ENCODE assay signal across 8 mouse cellular contexts in genomic region chr11:75168590-75169361, GRCm38 (mm10). TPM values are rescaled to one million over a fixed set of nuclear protein-coding genes. Genes with fewer than 3 reads are reported as not detected.
DNase-seq lines count a peak whose midpoint lies in the region; ATAC-seq and TF ChIP-seq lines count a peak whose summit lies in the region.

No protein-coding gene starts in this region.

- no peak overlapping the region; the same call in 1 of the 2 replicates for H3K27ac ChIP-seq in hindbrain, postnatal 0 days
- H3K27ac ChIP-seq in limb, embryonic 10.5 days = peak overlapping the region; percentile 80
- H3K27ac ChIP-seq in midbrain, embryonic 11.5 days (ENCODE audit: low read depth, low read length) = no peak overlapping the region

- H3K4me1 ChIP-seq in hindbrain, postnatal 0 days (ENCODE audit: insufficient read depth, low read length) = peaks cover 17% of the 10 kb centered on the region
- peaks cover 87% of the 10 kb centered on the region for H3K4me1 ChIP-seq in limb, embryonic 10.5 days
- peaks cover 46% of the 10 kb centered on the region for H3K4me1 ChIP-seq in midbrain, embryonic 11.5 days (ENCODE audit: control insufficient read depth, insufficient read depth, low read length)

- ATAC-seq in hindbrain, postnatal 0 days = no peak
- no peak for ATAC-seq in midbrain, embryonic 11.5 days (ENCODE audit: low FRiP score)
- ATAC-seq in monocyte, adult 5-6 weeks (replicated peaks; ENCODE audit: insufficient number of reproducible peaks, low FRiP score, low TSS enrichment, poor library complexity, severe bottlenecking) = no peak

- peak overlapping the region; percentile 45 for H3K4me3 ChIP-seq in hindbrain, postnatal 0 days (ENCODE audit: low read length)
- peak overlapping the region; percentile 63 for H3K4me3 ChIP-seq in limb, embryonic 10.5 days
- peak overlapping the region; percentile 41 for H3K4me3 ChIP-seq in midbrain, embryonic 11.5 days (ENCODE audit: low read depth, low read length)

- H3K36me3 ChIP-seq in hindbrain, postnatal 0 days (ENCODE audit: insufficient read depth, low read length) = no peaks in the 10 kb centered on the region
- peaks cover 11% of the 10 kb centered on the region for H3K36me3 ChIP-seq in limb, embryonic 10.5 days
- H3K36me3 ChIP-seq in midbrain, embryonic 11.5 days (ENCODE audit: control insufficient read depth, insufficient read depth, low read length) = no peaks in the 10 kb centered on the region

- peaks cover 49% of the 10 kb centered on the region for H3K27me3 ChIP-seq in hindbrain, postnatal 0 days (ENCODE audit: insufficient read depth, low read length)
- H3K27me3 ChIP-seq in limb, embryonic 10.5 days (ENCODE audit: low read depth, poor library complexity, severe bottlenecking) = peaks cover 100% of the 10 kb centered on the region
- peaks cover 95% of the 10 kb centered on the region for H3K27me3 ChIP-seq in midbrain, embryonic 11.5 days (ENCODE audit: control insufficient read depth, insufficient read depth, low read length)

- peak overlapping the region; percentile 80 for H3K4me2 ChIP-seq in hindbrain, postnatal 0 days (ENCODE audit: low read depth, low read length)
- H3K4me2 ChIP-seq in midbrain, embryonic 11.5 days = peak overlapping the region; percentile 70

- under 1% methylated on average over 71 of the region's 83 CpGs for WGBS in hindbrain, postnatal 0 days
- under 1% methylated on average over 81 of the region's 83 CpGs for WGBS in limb, embryonic 10.5 days
- under 1% methylated on average over 81 of the region's 83 CpGs for WGBS in midbrain, embryonic 11.5 days

- H3K9ac ChIP-seq in hindbrain, postnatal 0 days (replicated peaks; ENCODE audit: low read length) = peak overlapping the region; percentile 50
- H3K9ac ChIP-seq in midbrain, embryonic 11.5 days (ENCODE audit: low read length) = peak overlapping the region; percentile 38; the same call in 1 of the 2 replicates

- no peaks in the 10 kb centered on the region for H3K9me3 ChIP-seq in hindbrain, postnatal 0 days (ENCODE audit: low read length)
- no peaks in the 10 kb centered on the region for H3K9me3 ChIP-seq in limb, embryonic 10.5 days (replicated peaks)
- H3K9me3 ChIP-seq in midbrain, embryonic 11.5 days (ENCODE audit: control insufficient read depth, low read length) = no peaks in the 10 kb centered on the region

- TF ChIP-seq CTCF in hindbrain, postnatal 0 days (IDR thresholded peaks at IDR 0.05; ENCODE audit: low read depth) = peak; percentile 74

- intact Hi-C loops in gastrocnemius, postnatal 14 days (cut with DNase I; ENCODE audit: low total_unique reads) = no loop called here

- DNase-seq in adipocyte (ENCODE audit: low spot score) = peak; percentile 77
- DNase-seq in cerebellum, postnatal 10 days = peak; percentile 87 to 91
- DNase-seq in gastrocnemius, postnatal 14 days = peak; percentile 89
- peak; percentile 87 for DNase-seq in hindbrain, postnatal 0 days (ENCODE audit: low spot score)
- DNase-seq in limb, embryonic 10.5 days (ENCODE audit: low spot score) = peak; percentile 95
- DNase-seq in midbrain, embryonic 11.5 days (ENCODE audit: low spot score, missing footprints) = peak; percentile 98
- DNase-seq in spleen, adult 18-20 months = peak; percentile 69 to 85

RNA-seq across cellular contexts. Expression of gene Hic1, which starts 0.5 kb away (rescaled TPM):
- total RNA-seq in gastrocnemius, postnatal 14 days (2021) = 10 to 100 TPM; 12.3 to 18.9 TPM
- total RNA-seq in hindbrain, postnatal 0 days (2014; rRNA removed) = 8.5 and 12.9 TPM in 2 replicates
- 1.7 TPM in 2 replicates for polyA plus RNA-seq in hindbrain, postnatal 0 days (2015; fragmentation: Nextera tagmentation; extraction: Ambion mirVana)
- polyA plus RNA-seq in limb, embryonic 10.5 days (2016; fragmentation: Nextera tagmentation; extraction: Ambion mirVana) = 0.99 and 3.5 TPM in 2 replicates
- 0.34 and 0.57 TPM in 2 replicates for polyA plus RNA-seq in midbrain, embryonic 11.5 days (2014; fragmentation: Nextera tagmentation; extraction: Ambion mirVana)
- total RNA-seq in monocyte, adult 5-6 weeks (2017) = 0.11 to 0.95 TPM (median 0.78 TPM) in 3 replicates

RNA-seq across cellular contexts. Expression of gene Ovca2, which starts 9.9 kb away (rescaled TPM):
- 1 to 10 TPM; 3.6 to 4.1 TPM for total RNA-seq in gastrocnemius, postnatal 14 days (2021)
- total RNA-seq in hindbrain, postnatal 0 days (2014; rRNA removed) = 11.0 and 17.6 TPM in 2 replicates
- polyA plus RNA-seq in hindbrain, postnatal 0 days (2015; fragmentation: Nextera tagmentation; extraction: Ambion mirVana) = 11.7 and 15.7 TPM in 2 replicates
- polyA plus RNA-seq in limb, embryonic 10.5 days (2016; fragmentation: Nextera tagmentation; extraction: Ambion mirVana) = 38.0 and 39.9 TPM in 2 replicates
- 28.5 and 29.8 TPM in 2 replicates for polyA plus RNA-seq in midbrain, embryonic 11.5 days (2014; fragmentation: Nextera tagmentation; extraction: Ambion mirVana)
- 8.5 to 15.8 TPM (median 9.5 TPM) in 3 replicates for total RNA-seq in monocyte, adult 5-6 weeks (2017)

RNA-seq across cellular contexts. Expression of gene Dph1, which starts 22.3 kb away (rescaled TPM):
- 1 to 10 TPM; 6.6 to 6.9 TPM for total RNA-seq in gastrocnemius, postnatal 14 days (2021)
- 31.3 and 39.2 TPM in 2 replicates for total RNA-seq in hindbrain, postnatal 0 days (2014; rRNA removed)
- 13.5 and 13.6 TPM in 2 replicates for polyA plus RNA-seq in hindbrain, postnatal 0 days (2015; fragmentation: Nextera tagmentation; extraction: Ambion mirVana)
- polyA plus RNA-seq in limb, embryonic 10.5 days (2016; fragmentation: Nextera tagmentation; extraction: Ambion mirVana) = 32.7 and 35.3 TPM in 2 replicates
- 15.3 and 17.3 TPM in 2 replicates for polyA plus RNA-seq in midbrain, embryonic 11.5 days (2014; fragmentation: Nextera tagmentation; extraction: Ambion mirVana)
- 3.0 to 22.9 TPM (median 3.2 TPM) in 3 replicates for total RNA-seq in monocyte, adult 5-6 weeks (2017)

RNA-seq across cellular contexts. Expression of gene Rtn4rl1, which starts 24.8 kb away (rescaled TPM):
- 1 to 10 TPM; 2.1 to 3.0 TPM for total RNA-seq in gastrocnemius, postnatal 14 days (2021)
- 13.0 and 13.4 TPM in 2 replicates for total RNA-seq in hindbrain, postnatal 0 days (2014; rRNA removed)
- polyA plus RNA-seq in hindbrain, postnatal 0 days (2015; fragmentation: Nextera tagmentation; extraction: Ambion mirVana) = 9.9 and 10.7 TPM in 2 replicates
- 0.90 and 1.3 TPM in 2 replicates for polyA plus RNA-seq in limb, embryonic 10.5 days (2016; fragmentation: Nextera tagmentation; extraction: Ambion mirVana)
- 4.6 TPM in 2 replicates for polyA plus RNA-seq in midbrain, embryonic 11.5 days (2014; fragmentation: Nextera tagmentation; extraction: Ambion mirVana)
- 1.5 to 3.6 TPM (median 2.2 TPM) in 3 replicates for total RNA-seq in monocyte, adult 5-6 weeks (2017)
